Mouse (Mus musculus): ENCODE results near the gene Ubl4b. TPM values are rescaled to one million over a fixed set of nuclear protein-coding genes. Genes with fewer than 3 reads are reported as not detected.

Gene Ubl4b
- polyA plus RNA-seq (2014; fragmentation: Illumina TruSeq; extraction: RNeasy Lipid Tissue Mini Kit (QIAGEN cat#74804); ENCODE audit: low read depth, low replicate concordance) = 75.8 TPM

DNA sequence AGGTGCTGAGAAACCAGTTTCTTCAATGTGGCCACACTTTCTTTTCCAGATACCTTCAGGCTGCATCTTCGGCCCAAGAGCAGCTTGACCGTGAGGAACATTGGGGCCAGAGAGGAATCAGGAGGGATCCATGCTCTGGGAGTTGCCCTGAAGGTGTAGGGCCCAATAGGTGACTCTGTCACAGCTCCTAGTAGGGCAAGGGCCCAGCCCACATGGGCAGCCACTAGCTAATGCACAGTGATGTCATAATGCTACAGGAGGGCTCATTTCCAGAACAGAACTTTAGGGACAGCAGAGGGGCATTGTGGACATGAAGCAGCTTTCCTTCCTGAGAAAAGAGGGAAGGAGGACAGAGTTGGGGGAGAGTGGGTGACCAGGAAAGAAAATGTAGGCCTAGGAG lies at the start of gene Ubl4b:
Ubl4b (minus strand) TSS at position 232 of the 400 bp plus-strand sequence.

DNA sequence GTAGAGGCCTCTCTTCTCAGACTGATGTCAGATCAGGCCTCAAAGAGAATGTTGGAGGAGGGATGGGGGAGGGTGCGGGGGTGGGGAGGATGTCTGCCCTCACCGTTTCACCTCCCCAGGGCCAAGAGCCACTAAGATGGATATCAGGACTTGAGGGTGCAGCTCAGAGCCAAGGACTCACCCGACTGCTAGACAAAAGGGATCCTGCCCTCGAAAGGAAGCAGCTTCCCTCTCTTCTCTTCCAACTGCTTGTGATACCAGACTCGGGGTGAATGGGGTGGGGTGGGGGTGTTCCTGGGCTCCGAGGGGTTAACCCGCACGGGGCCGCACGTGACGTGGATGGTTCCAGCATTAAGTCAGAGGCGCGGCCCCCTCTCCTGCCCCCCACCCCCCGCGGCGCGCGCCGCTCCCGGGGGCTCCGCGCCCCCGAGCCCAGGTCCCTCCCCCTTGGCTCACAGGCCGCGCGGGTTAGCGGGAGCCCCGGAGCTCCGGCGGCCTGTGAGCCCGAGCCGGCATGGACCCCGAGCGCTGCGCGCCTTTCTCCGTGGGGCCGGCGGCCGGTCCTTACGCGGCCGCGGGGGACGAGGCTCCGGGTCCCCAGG lies 39.9 kb upstream of the Ubl4b start, which contains the start of gene Alx3:
Alx3 (plus strand) TSS at position 370 of the 602 bp plus-strand sequence.

DNA sequence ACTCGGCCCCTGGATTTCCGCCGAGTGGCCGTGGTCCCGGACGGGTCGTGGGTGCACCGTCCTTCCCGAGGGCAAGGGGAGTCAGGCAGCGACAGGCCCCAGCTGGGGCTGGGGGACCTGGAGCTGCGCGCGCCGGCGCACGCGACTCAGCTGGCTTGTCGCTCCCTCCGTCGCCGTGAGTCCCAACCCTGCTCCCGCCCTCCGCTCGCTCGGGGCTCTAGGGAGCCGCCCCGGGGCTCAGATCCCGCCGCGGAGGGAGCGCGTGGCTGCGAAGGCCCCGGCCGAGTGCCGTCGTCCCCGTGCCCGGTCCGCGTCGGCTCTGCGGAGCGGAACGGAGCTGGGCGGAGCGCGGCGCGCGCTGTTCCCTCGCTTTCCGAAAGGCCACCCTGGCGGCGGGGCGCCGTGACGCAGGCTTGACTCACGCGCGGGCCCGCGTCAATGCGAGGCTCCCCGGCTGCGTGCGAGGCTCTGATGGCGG lies 37.2 kb downstream of the Ubl4b start, which contains the start of gene Slc6a17:
Slc6a17 (minus strand) TSS at position 388 of the 478 bp plus-strand sequence.

Other genes starting within 250 kb of the Ubl4b start
- gene Rbm15, start 221.4 kb downstream of the Ubl4b start, polyA plus RNA-seq (2014; fragmentation: Illumina TruSeq; extraction: RNeasy Lipid Tissue Mini Kit (QIAGEN cat#74804); ENCODE audit: low read depth, low replicate concordance) = 9.2 TPM
- not detected for gene Kcnc4, start 95.5 kb downstream of the Ubl4b start, polyA plus RNA-seq (2014; fragmentation: Illumina TruSeq; extraction: RNeasy Lipid Tissue Mini Kit (QIAGEN cat#74804); ENCODE audit: low read depth, low replicate concordance)
- gene Slc6a17, start 37.1 kb downstream of the Ubl4b start, polyA plus RNA-seq (2014; fragmentation: Illumina TruSeq; extraction: RNeasy Lipid Tissue Mini Kit (QIAGEN cat#74804); ENCODE audit: low read depth, low replicate concordance) = 0.41 TPM
- 0.11 TPM for gene Alx3, start 40.0 kb upstream of the Ubl4b start, polyA plus RNA-seq (2014; fragmentation: Illumina TruSeq; extraction: RNeasy Lipid Tissue Mini Kit (QIAGEN cat#74804); ENCODE audit: low read depth, low replicate concordance)
- not detected for gene Gm10961, start 76.2 kb upstream of the Ubl4b start, polyA plus RNA-seq (2014; fragmentation: Illumina TruSeq; extraction: RNeasy Lipid Tissue Mini Kit (QIAGEN cat#74804); ENCODE audit: low read depth, low replicate concordance)
- 4.4 TPM for gene Strip1, start 76.6 kb upstream of the Ubl4b start, polyA plus RNA-seq (2014; fragmentation: Illumina TruSeq; extraction: RNeasy Lipid Tissue Mini Kit (QIAGEN cat#74804); ENCODE audit: low read depth, low replicate concordance)
- gene Ahcyl1, start 141.5 kb upstream of the Ubl4b start, polyA plus RNA-seq (2014; fragmentation: Illumina TruSeq; extraction: RNeasy Lipid Tissue Mini Kit (QIAGEN cat#74804); ENCODE audit: low read depth, low replicate concordance) = 85.4 TPM
- 2.3 TPM for gene Csf1, start 205.4 kb upstream of the Ubl4b start, polyA plus RNA-seq (2014; fragmentation: Illumina TruSeq; extraction: RNeasy Lipid Tissue Mini Kit (QIAGEN cat#74804); ENCODE audit: low read depth, low replicate concordance)

Measured in testis, adult 10 weeks (tissue).